Mouse (Mus musculus) heart, adult 9 months (tissue): ENCODE data around the gene Pde10a.

ENCODE experiments used
- DNase-seq, 2 experiments: peaks; one replicate each; pipeline ENCODE4 v3.0.0; 2022; ENCODE audit warnings: low spot score in 2 of 2

Gene Pde10a

GRCm38 (mm10) chr17:8841897-8842540 lies 316.8 kb downstream of the Pde10a start:
- DNase-seq = no peak

- no peak for DNase-seq
Observed at GRCm38 (mm10) chr17:8842662-8843061, 317.5 kb downstream of the Pde10a start.

GRCm38 (mm10) chr17:8843941-8844340 lies 318.8 kb downstream of the Pde10a start:
- DNase-seq = no peak

GRCm38 (mm10) chr17:8846506-8846905 lies 321.3 kb downstream of the Pde10a start:
- no peak for DNase-seq

- DNase-seq = peak in 1 of 2 experiments; percentile 42
Observed at GRCm38 (mm10) chr17:8847558-8847957, 322.4 kb downstream of the Pde10a start.

GRCm38 (mm10) chr17:8851846-8852245 lies 326.7 kb downstream of the Pde10a start:
- DNase-seq = no peak

- peak; percentile 82 to 85 for DNase-seq
Observed at GRCm38 (mm10) chr17:8856430-8857371, 331.5 kb downstream of the Pde10a start.

GRCm38 (mm10) chr17:8858636-8859421 lies 333.7 kb downstream of the Pde10a start:
- peak in 1 of 2 experiments; percentile 19 for DNase-seq

GRCm38 (mm10) chr17:8859489-8859888 lies 334.3 kb downstream of the Pde10a start:
- DNase-seq = peak; percentile 34 to 39

GRCm38 (mm10) chr17:8864638-8865497 lies 339.7 kb downstream of the Pde10a start:
- peak in 1 of 2 experiments; percentile 50 for DNase-seq

GRCm38 (mm10) chr17:8867331-8868237 lies 342.4 kb downstream of the Pde10a start:
- DNase-seq = no peak

- DNase-seq = no peak
Observed at GRCm38 (mm10) chr17:8869287-8869686, 344.1 kb downstream of the Pde10a start.

- DNase-seq = no peak
Observed at GRCm38 (mm10) chr17:8870848-8871247, 345.7 kb downstream of the Pde10a start.

- no peak for DNase-seq
Observed at GRCm38 (mm10) chr17:8871396-8871795, 346.2 kb downstream of the Pde10a start.

GRCm38 (mm10) chr17:8871997-8872593 lies 346.9 kb downstream of the Pde10a start:
- peak; percentile 61 to 62 for DNase-seq

- no peak for DNase-seq
Observed at GRCm38 (mm10) chr17:8872611-8873010, 347.4 kb downstream of the Pde10a start.

GRCm38 (mm10) chr17:8878056-8878455 lies 352.9 kb downstream of the Pde10a start:
- no peak for DNase-seq

GRCm38 (mm10) chr17:8881711-8882110 lies 356.5 kb downstream of the Pde10a start:
- no peak for DNase-seq

GRCm38 (mm10) chr17:8884691-8885090 lies 359.5 kb downstream of the Pde10a start:
- no peak for DNase-seq

GRCm38 (mm10) chr17:8885830-8886229 lies 360.7 kb downstream of the Pde10a start:
- DNase-seq = no peak
